Mouse (Mus musculus) liver, adult 2 months (tissue): ENCODE measurements around the gene Egr4.

Experiments
- CTCF ChIP-seq: fragments of 200-500 bp; IDR thresholded peaks from 2 replicates; pipeline ENCODE4 v1.5.1; 2011; ENCODE audit warnings: low read depth, low read length, control low read depth
- POLR2A ChIP-seq: fragments of 200-500 bp; IDR thresholded peaks from 2 replicates; pipeline ENCODE4 v1.6.1; 2011; ENCODE audit warnings: low read length, control low read depth; ENCODE audit not compliant: insufficient read depth; ENCODE audit errors: extremely low read depth

GRCm38 (mm10) chr6:85480685-85481084, 32.7 kb downstream of the Egr4 start:
- no peak for TF ChIP-seq CTCF
- TF ChIP-seq POLR2A: no peak
